Mouse (Mus musculus) gastrocnemius, postnatal 36 days (tissue): Measurements from ENCODE around the gene Srp68. TPM values are rescaled to one million over a fixed set of nuclear protein-coding genes. Genes with fewer than 3 reads are reported as not detected.
"Not testable (repeated sequence)": the region's sequence is repeated elsewhere in the genome, so short reads cannot be mapped to it uniquely, and the experiment has no call there.

Experiments used
- DNase-seq, 2 experiments: peaks; one replicate each; pipeline ENCODE4 v3.0.0; 2022
- intact Hi-C: fragments of 180-260 bp; cut with DNase I; formaldehyde crosslinking; loops from one replicate; pipeline ENCODE4 v1.15.1; 2025
- total RNA-seq, 2 experiments: library from RNA; stranded (reverse); gene quantifications; 2 replicates each; pipeline ENCODE4 v1.2.3; 2021

Gene Srp68
- total RNA-seq, 2 experiments from 2014 or later = 72.1 to 83.1 TPM

- no peak for DNase-seq
- intact Hi-C loops = no loop called here
Measured at GRCm38 (mm10) chr11:116285770-116286191, 11.8 kb upstream of the Srp68 start.

GRCm38 (mm10) chr11:116283982-116284381 is 10.0 kb upstream of the Srp68 start:
- intact Hi-C loops = no loop called here
- DNase-seq = no peak

DNA sequence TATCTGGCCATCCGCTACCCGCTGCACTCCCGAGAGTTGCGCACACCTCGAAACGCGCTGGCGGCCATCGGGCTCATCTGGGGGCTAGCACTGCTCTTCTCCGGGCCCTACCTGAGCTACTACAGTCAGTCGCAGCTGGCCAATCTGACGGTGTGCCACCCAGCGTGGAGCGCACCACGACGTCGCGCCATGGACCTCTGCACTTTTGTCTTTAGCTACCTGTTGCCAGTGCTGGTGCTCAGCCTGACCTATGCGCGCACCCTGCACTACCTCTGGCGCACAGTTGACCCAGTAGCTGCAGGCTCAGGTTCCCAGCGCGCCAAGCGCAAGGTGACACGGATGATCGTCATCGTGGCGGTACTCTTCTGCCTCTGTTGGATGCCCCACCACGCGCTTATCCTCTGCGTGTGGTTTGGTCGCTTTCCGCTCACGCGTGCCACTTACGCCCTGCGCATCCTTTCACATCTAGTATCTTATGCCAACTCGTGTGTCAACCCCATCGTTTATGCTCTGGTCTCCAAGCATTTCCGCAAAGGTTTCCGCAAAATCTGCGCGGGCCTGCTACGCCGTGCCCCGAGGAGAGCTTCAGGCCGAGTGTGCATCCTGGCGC is 9.0 kb upstream of the Srp68 start:
- DNase-seq = no peak
- intact Hi-C loops = no loop called here

DNA sequence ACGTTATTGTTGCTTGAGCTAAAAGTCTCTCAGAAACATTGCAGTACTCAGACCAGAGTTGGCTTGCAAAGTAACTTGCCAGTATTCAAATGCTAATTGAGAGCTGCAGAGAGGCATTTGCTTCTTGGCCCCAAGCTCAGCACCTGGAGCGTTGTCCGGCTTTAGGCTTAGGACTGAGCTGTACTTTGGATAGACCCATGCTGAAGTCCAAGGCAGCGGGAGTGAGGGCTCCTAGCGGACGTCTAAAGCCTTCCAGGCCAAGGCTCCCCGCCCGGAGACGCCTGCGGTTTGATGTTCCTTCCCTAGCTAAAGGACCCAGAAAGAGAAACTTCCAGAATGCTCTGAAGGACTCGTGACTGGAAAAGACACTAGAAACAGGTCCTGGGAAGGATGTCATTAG is 8.1 kb upstream of the Srp68 start:
- intact Hi-C loops = no loop called here
- DNase-seq = no peak

GRCm38 (mm10) chr11:116281671-116282070 is 7.7 kb upstream of the Srp68 start:
- no peak for DNase-seq
- intact Hi-C loops = no loop called here

DNA sequence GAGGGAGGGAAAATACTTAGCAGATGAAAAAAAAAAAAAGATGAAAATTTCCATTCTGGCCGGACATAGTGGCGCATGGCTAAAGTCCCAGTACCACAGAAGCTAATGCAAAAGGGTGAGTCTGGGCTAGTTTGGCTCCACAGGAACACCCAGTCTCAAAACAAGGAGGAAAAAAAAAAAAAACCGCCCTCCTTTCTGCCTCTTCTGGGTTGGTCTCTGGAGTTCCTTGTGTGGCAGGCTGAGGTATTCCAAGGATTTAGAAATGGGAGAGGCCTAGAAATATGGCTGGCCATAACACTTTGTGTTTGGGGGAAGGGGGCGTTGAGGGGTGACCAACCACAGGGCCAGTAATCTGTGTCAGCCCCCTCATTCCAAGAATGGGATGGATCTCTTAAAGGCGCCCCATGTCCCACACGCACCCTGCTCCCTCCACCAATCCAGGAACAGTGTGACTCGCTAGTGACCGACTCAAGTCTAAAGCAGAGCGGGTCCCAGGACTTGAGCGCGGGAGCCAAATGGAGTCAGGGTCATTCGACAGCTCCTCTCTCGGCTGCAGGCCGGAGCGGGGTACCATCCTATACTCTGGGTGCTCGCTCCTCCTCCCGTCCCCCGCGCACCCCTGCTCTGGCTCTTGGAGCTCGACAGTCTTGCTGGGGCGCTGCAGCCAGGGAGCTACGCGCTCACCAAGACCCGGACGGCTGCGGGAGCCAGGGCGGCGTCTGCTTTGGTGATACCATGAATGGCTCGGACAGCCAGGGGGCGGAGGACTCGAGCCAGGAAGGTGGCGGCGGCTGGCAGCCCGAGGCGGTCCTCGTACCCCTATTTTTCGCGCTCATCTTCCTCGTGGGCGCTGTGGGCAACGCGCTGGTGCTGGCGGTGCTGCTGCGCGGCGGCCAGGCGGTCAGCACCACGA is 7.0 kb upstream of the Srp68 start, which contains the start of gene Galr2:
Gene Galr2 (plus strand): TSS at position 189 of the 913 bp plus-strand sequence.
- DNase-seq = no peak
- intact Hi-C loops = no loop called here

GRCm38 (mm10) chr11:116277184-116277583 is 3.2 kb upstream of the Srp68 start:
- DNase-seq, intact Hi-C loops: not testable (repeated sequence)

DNA sequence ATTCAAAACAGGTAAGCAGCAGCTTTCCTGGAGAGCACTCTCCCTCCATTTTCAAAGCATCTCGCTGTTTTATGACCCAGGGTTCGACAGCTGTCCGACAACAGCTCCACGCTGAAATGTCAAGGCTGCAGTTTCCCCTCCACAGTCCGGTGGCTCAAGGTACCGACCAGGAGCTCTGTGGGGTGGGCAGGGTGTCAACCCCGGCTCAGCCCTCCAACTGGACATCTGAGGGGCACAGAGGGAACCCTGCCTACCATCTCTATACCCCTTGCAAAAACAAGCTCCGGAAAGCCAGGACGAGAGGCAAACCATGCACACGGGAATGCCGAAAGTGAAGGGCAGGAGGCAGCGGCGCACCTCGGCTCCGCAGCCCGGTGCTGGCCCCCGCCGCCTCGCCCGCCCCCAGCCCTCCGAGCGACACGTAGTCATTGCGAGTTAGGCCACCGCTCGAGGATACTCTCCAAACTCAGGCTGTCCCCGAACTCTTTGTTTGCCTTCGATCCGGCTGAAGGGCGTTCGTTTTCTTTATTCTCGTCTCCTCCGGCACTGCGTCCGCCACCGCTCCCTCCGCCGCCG is 460 bp downstream of the Srp68 start:
- intact Hi-C loops = no loop called here
- DNase-seq = no peak

DNA sequence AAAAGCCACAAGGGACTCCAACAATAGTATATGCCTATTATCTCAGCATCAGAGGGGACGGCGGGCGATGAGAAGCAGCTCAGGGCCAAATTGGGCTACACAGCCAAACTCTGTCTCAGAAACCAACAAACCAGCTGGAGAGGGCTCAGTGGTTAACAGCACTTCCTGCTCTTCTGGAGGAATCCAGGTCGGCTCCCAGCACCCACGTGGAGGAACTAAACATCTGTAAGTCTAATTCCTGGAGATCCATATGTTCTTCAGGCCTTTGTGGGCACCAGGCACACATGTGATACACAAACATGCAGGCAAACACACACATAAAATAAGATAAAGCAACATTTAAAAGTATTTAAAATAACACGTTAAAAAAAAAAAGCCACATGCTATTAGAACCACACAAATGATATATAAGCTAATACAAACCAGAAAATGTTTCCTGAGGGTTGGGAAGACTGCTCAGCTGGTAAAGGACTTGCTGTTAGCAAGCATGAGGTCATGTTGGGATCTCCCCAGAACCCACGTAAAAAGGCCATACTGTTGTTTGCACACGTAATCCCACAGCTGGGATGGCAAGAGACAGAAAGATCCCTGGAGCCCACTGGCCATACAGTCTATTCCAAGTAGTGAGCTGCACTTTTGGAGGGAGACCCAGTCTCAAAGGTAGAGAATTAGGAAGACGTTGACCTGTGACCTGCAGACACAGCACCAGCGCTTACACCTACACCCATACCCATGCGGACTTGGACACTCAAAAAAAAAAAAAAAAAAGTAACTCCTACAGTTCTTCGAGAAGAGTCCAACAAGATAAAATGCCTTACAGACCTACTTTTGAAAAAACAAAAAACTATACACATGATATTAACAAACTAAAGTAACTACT is 1.2 kb downstream of the Srp68 start:
- intact Hi-C loops = no loop called here
- DNase-seq = no peak

GRCm38 (mm10) chr11:116269560-116269959 is 4.5 kb downstream of the Srp68 start:
- intact Hi-C loops = loop anchor here (5.0 kb wide), 1 partner anchor 33 kb away; no protein-coding TSS in a partner anchor

GRCm38 (mm10) chr11:116268313-116268712 is 5.7 kb downstream of the Srp68 start:
- no peak for DNase-seq
- intact Hi-C loops = loop anchor here (5.0 kb wide), 1 partner anchor 34 kb away; no protein-coding TSS in a partner anchor

More at GRCm38 (mm10) chr11:116269560-116269959, 4.5 kb downstream of the Srp68 start:
- no peak for DNase-seq

DNA sequence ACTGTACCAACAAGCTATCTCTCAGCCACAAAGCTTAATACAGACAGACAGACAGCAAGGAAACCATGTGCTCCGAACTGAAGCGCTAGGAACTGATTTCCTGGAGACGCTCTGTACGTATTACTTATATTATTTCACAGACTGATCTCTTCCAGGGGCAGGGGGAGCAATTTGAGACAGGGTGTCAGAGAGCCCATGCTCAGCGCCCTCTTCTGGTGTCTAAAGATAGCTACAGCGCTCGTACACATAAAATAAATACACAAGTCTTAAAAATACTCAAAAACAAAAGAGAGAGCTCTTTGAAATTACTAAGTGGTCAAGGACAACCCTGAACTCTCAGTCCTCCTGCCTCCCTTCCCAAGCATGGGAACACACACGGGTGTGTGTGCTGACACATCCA is 6.4 kb downstream of the Srp68 start:
- no peak for DNase-seq
- intact Hi-C loops = loop anchor here (5.0 kb wide), 1 partner anchor 35 kb away; no protein-coding TSS in a partner anchor

GRCm38 (mm10) chr11:116265850-116266249 is 8.2 kb downstream of the Srp68 start:
- no peak for DNase-seq

DNA sequence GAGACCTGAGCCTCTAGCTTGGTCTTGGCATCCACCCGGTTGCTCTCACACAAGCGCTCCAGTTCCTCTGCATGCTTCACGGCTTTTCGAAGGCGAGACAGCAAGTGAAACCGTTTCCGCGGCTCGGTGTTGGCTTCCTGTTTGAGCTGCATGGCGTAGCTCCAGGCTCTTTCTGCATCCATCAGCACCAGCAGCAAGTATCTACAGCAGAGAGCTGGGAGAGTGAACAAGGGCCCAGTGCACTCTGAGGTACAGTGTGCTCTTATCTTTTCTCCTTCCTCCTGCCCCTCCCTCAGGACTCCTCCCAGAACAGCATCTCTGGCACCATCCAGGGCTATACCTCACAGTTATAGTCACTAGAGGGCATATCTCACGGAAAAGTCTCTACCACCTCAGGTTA is 8.7 kb downstream of the Srp68 start:
- intact Hi-C loops = loop anchor here (5.0 kb wide), 1 partner anchor 37 kb away; no protein-coding TSS in a partner anchor
- DNase-seq = no peak

More at GRCm38 (mm10) chr11:116265850-116266249, 8.2 kb downstream of the Srp68 start:
- intact Hi-C loops = loop anchor here (5.0 kb wide), 1 partner anchor 36 kb away; no protein-coding TSS in a partner anchor

- no peak for DNase-seq
- intact Hi-C loops = no loop called here
Measured at GRCm38 (mm10) chr11:116260259-116260658, 13.8 kb downstream of the Srp68 start.

DNA sequence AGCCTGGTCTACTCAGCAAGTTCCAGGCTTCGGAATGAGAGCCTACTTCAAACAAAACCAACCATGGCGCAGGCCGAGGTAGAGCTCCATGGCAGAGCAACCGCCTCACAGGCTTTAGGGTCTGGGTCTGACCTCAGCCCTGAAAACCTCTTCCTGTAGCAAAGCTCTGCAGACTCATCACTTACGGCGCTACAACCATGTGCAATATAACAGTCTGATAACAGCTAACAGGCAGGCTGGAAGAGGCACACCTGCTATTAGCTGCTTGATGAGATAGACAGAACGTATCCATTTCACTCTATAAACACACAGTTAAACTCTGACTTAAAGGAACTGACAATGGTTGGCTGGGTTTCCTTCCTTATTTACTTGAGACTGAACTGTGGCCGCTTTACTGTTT is 14.6 kb downstream of the Srp68 start:
- intact Hi-C loops = no loop called here
- DNase-seq = no peak

- no peak for DNase-seq
- intact Hi-C loops = no loop called here
Measured at GRCm38 (mm10) chr11:116255982-116256675, 17.9 kb downstream of the Srp68 start.

GRCm38 (mm10) chr11:116255090-116255981 is 18.7 kb downstream of the Srp68 start:
- intact Hi-C loops = no loop called here
- DNase-seq = no peak
